Mouse (Mus musculus): Measurements from ENCODE around the gene Chia1. TPM values are rescaled to one million over a fixed set of nuclear protein-coding genes. Genes with fewer than 3 reads are reported as not detected.
"Not testable (repeated sequence)": the region's sequence is repeated elsewhere in the genome, so short reads cannot be mapped to it uniquely, and the experiment has no call there.

The Chia1 gene
- polyA plus RNA-seq, 1 experiment from 2014 or later: 0.36 TPM

DNA sequence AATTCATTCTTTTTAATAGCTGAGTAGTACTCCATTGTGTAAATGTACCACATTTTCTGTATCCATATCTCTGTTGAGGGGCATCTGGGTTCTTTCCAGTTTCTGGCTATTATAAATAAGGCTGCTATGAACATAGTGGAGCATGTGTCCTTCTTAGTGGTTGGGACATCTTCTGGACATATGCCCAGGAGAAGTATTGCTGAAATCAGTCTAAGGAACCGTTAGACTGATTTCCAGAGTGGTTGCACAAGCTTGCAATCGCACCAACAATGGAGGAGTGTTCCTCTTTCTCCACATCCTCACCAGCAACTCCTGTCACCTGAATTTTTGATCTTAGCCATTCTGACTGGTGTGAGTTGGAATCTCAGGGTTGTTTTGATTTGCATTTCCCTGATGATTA, 59.5 kb downstream of the Chia1 start:
- not testable (repeated sequence) for H3K36me3 ChIP-seq; H3K9ac ChIP-seq; H3K27ac ChIP-seq; H3K9me3 ChIP-seq (replicated peaks); H3K4me1 ChIP-seq; ATAC-seq (ENCODE audit: low FRiP score); H3K4me2 ChIP-seq (replicated peaks); H3K27me3 ChIP-seq; H3K4me3 ChIP-seq
- WGBS: 72% methylated on average over 2 of the region's 2 CpGs

DNA sequence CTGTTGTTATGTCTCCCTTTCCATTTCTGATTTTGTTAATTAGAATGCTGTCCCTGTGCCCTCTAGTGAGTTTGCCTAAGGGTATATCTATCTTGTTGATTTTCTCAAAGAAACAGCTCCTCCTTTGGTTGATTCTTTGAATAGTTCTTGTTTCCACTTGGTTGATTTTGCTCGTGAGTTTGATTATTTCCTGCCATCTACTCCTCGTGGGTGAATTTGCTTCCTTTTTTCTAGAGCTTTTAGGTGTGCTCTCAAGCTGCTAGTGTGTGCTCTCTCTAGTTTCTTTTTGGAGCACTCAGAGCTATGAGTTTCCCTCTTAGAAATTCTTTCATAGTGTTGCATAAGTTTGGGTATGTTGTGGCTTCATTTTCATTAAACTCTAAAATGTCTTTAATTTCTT, 61.9 kb downstream of the Chia1 start:
- H3K36me3 ChIP-seq; H3K4me3 ChIP-seq; H3K9ac ChIP-seq; H3K4me2 ChIP-seq (replicated peaks); H3K27ac ChIP-seq; H3K9me3 ChIP-seq (replicated peaks); H3K27me3 ChIP-seq; ATAC-seq (ENCODE audit: low FRiP score); H3K4me1 ChIP-seq: not testable (repeated sequence)
- WGBS: 58% methylated on average over 2 of the region's 2 CpGs

DNA sequence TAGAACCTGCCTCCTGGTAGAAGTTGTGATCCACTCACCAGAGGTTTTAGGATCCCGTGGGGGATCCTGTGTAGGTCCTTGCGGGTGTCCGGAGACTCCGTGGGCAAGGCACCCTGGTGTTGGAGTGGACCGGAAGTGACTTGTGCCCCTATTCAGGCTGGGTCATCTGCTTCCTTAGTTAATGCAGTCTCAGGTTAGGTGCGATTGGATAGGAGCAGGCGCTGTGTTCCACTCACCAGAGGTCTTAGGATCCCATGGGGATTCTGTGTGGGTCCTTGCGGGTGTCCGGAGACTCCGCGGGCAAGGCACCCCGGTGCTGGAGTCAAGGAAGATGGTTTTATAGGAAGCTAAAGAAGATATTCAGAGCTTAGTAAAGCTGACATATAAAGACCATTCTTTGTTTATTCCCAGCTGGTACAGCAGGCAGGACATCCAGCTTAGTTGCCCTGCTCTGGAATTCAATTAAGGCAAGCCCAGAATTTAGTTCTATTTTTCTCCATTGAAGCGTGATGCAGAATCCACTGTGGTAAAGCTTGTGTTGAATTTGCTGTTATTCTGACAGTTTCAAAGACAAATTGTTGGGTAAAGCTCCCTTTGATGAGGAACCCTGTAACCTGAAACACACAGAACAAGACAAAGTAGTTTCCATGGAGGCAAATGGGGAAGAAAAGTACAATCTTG, 64.6 kb downstream of the Chia1 start:
- peak; percentile 38; the same call in 1 of the 2 replicates for ATAC-seq (ENCODE audit: low FRiP score)
- H3K4me3 ChIP-seq: no peak overlapping the region
- peaks cover 5% of the 10 kb centered on the region; the same call in 1 of the 2 replicates for H3K9me3 ChIP-seq (replicated peaks)
- H3K4me2 ChIP-seq (replicated peaks): no peak overlapping the region
- no peaks in the 10 kb centered on the region for H3K36me3 ChIP-seq
- no peaks in the 10 kb centered on the region for H3K27me3 ChIP-seq
- 84% methylated on average over 13 of the region's 13 CpGs for WGBS
- no peak overlapping the region for H3K27ac ChIP-seq
- H3K4me1 ChIP-seq: no peaks in the 10 kb centered on the region
- no peak overlapping the region for H3K9ac ChIP-seq

Other genes with a start within 250 kb of the Chia1 start
- gene Adora3, start 242.4 kb upstream of the Chia1 start, polyA plus RNA-seq (2016; fragmentation: Nextera tagmentation; extraction: Ambion mirVana): not detected in 2 replicates
- gene Tmigd3, start 242.3 kb upstream of the Chia1 start, polyA plus RNA-seq (2016; fragmentation: Nextera tagmentation; extraction: Ambion mirVana): not detected in 2 replicates
- 0.21 and 0.59 TPM in 2 replicates for gene I830077J02Rik, start 180.6 kb upstream of the Chia1 start, polyA plus RNA-seq (2016; fragmentation: Nextera tagmentation; extraction: Ambion mirVana)
- 87.2 and 101 TPM in 2 replicates for gene Wdr77, start 153.9 kb upstream of the Chia1 start, polyA plus RNA-seq (2016; fragmentation: Nextera tagmentation; extraction: Ambion mirVana)
- 442 and 470 TPM in 2 replicates for gene Atp5f1, start 153.1 kb upstream of the Chia1 start, polyA plus RNA-seq (2016; fragmentation: Nextera tagmentation; extraction: Ambion mirVana)
- gene Ovgp1, start 139.5 kb upstream of the Chia1 start, polyA plus RNA-seq (2016; fragmentation: Nextera tagmentation; extraction: Ambion mirVana): 2.6 and 2.8 TPM in 2 replicates
- 4.6 and 5.3 TPM in 2 replicates for gene Pifo, start 98.6 kb upstream of the Chia1 start, polyA plus RNA-seq (2016; fragmentation: Nextera tagmentation; extraction: Ambion mirVana)
- not detected in 2 replicates for gene Chil5, start 80.4 kb upstream of the Chia1 start, polyA plus RNA-seq (2016; fragmentation: Nextera tagmentation; extraction: Ambion mirVana)
- gene Chil3, start 54.3 kb downstream of the Chia1 start, polyA plus RNA-seq (2016; fragmentation: Nextera tagmentation; extraction: Ambion mirVana): not detected in 2 replicates
- not detected in 2 replicates for gene Chil4, start 106.3 kb downstream of the Chia1 start, polyA plus RNA-seq (2016; fragmentation: Nextera tagmentation; extraction: Ambion mirVana)